Mouse (Mus musculus): ENCODE data around the gene Alkbh2.

GRCm38 (mm10) chr5:114126499-114127244, 1.3 kb downstream of the Alkbh2 start:
- TF ChIP-seq POLR2A (IDR thresholded peaks at IDR 0.05; ENCODE audit: extremely low read depth, insufficient read depth, low read length) (no peak), CTCF (IDR thresholded peaks at IDR 0.05; ENCODE audit: low read depth, low read length) (no peak)

Data from liver, adult 2 months (tissue).